Mouse (Mus musculus): ENCODE measurements at regions not wholly inside any gene's neighbourhood (a gene's known extent, or its start where the extent isn't known, plus 50 kb on each side); places are given as distances from the start of the nearest gene placed in this dataset.
"Not testable (repeated sequence)": the region's sequence is repeated elsewhere in the genome, so short reads cannot be mapped to it uniquely, and the experiment has no call there.

DNA sequence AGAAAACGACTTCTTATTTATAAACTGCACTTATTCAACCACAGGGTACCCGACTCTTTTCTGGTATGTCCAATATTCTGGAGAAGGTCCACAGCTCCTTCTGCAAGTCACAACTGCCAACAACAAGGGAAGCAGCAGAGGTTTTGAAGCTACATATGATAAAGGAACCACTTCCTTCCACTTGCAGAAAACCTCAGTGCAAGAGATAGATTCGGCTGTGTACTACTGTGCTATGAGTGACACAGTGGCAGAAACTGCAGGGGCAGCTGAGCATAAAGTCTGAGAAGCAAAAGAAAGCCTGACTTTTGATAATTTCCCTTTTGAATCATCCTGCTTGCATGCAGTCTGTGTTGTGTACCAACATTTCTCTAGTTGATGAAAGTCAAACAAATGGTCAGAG lies 231.1 kb upstream of the Olfr1507 start:
- not testable (repeated sequence) for TF ChIP-seq CTCF, EP300 (IDR thresholded peaks at IDR 0.05; ENCODE audit: low read depth)
